Mouse (Mus musculus) embryo, embryonic 10 days (tissue): ENCODE measurements around the gene Gm10799.
"Not testable (repeated sequence)": the region's sequence is repeated elsewhere in the genome, so short reads cannot be mapped to it uniquely, and the experiment has no call there.

ENCODE experiments used
- DNase-seq: peaks from one replicate; pipeline ENCODE4 v3.0.0-alpha.2; 2015; ENCODE audit warnings: low spot score

Gene Gm10799

DNA sequence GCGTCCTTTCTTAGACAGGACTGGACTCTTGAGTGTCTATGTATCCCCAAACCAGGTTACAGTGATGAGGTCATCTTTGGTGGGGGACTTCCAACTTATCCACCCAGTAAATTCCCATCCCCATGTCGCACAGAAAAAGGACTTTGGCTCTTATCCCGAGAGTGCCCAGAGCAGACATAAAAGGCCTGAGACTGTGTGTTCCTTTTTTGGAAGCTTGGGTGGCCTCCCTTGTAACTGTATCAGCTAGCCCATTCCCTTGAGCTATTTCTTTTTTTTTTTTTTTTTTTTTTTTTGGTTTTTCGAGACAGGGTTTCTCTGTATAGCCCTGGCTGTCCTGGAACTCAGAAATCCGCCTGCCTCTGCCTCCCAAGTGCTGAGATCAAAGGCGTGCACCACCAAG lies 2.8 kb downstream of the Gm10799 start, which contains the start of gene Gm10912:
Gene Gm10912 (plus strand): TSS at position 301 of the 400 bp plus-strand sequence.
- DNase-seq = not testable (repeated sequence)

DNA sequence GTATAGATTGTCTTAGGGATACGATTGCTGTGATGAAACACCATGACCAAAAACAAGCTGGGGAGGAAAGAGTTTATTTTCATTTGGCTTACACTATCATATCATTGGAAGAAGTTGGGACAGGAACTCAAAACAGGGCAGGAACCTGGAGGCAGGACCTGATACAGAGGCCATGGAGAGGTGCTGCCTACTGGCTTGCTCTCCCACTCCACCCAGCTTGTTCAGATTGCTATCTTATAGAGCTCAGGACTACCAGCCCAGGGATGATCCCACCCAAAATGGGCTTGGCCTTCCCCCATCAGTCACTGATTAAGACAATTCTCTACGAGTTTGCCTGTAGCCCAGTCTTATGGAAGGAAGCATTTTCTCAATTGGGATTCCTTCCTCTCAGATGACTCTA lies 4.2 kb downstream of the Gm10799 start:
- no peak for DNase-seq

DNA sequence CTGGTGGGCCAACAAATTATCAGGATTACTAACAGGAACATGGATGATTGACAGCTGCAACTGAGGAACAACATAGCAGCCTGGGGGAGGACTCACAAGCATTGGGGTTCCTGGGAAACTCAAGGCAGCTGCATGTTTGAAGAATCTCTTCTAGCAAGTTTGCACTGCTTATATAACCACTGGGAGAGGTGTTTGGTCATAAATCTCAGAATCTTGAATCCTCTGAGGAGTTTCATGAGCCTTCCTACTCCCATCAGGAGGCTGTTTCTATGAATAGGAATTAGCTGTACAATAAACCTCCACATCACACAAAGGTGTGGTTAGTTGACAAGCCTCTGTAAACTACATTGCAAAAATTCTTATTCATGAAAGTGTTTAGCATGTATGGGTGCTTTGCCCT lies 5.7 kb downstream of the Gm10799 start:
- no peak for DNase-seq

DNA sequence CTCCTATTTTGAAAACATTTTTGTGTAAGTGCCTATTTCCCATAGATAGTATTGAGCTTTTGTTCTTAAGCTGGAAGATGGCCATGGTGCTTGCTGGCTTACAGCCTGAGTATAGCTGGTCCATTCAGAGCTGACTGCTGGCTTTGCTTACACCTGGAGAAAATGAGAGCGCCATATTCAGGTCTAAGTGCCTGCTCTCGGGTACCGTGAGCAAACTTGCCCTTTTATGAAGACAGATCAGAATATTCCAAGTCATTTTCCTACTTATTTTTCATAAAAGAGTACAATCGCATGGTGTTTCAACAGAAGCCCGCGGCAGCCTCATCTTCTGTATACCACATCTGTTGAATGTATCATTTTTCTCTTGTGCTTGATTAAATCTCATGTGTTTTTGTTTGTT lies 7.4 kb downstream of the Gm10799 start:
- no peak for DNase-seq

DNA sequence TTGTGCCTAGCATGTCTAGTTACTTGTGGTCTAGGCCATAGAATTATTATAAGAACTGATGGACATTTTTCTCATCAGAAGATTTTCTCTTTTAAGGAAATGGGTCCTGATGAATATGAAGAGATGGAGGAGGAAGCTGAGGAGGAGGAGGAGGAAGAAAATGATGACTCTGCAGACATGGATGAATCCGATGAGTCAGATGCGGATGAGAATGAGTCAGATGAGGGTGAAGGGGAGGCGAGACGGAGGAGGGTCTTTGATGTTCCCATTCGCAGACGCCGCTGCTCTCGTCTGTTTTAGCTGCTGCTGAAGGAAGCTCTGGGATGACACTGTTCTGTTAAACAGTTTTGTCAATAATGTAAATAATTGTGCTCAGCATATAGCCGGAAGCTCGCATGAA lies 8.6 kb downstream of the Gm10799 start:
- DNase-seq = no peak

DNA sequence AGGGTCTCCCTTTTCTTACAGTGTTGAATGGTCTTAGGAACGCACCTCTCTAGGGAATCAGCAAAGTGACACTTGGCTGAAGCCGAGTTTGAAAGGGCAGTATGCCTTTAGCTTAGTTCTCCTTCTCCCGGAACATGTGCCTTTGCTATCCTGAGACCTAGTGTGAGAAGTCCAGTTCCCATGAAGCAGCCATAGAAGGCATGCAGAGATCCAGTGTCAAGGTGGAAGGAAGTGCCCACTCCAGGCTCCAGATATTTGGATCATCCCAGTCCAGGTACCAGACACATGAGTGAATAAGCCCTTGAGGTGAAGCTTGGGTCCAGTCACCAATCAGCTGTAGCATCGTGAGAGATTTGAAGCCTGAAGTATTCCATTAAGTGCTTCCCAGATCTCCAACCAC lies 9.4 kb downstream of the Gm10799 start:
- DNase-seq = no peak

DNA sequence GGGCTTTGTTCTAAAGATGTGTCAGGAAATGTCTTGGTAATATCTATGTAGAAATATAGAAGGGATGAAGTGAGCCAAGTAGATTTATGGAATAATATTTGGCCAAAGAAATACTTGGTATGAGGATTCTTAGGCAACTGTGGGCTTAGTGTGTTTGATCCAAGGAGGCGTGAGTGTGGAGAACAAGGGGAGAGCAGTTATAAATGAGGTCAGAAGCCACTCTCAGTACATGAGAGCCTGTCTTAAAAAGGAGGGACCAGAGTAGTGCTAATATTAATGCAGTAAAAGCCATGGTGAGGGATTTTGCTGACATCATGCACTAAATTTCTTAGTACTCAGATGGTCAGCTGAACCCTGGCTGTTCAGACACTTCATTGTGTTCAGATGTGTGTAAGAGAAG lies 10.0 kb downstream of the Gm10799 start:
- DNase-seq = no peak

DNA sequence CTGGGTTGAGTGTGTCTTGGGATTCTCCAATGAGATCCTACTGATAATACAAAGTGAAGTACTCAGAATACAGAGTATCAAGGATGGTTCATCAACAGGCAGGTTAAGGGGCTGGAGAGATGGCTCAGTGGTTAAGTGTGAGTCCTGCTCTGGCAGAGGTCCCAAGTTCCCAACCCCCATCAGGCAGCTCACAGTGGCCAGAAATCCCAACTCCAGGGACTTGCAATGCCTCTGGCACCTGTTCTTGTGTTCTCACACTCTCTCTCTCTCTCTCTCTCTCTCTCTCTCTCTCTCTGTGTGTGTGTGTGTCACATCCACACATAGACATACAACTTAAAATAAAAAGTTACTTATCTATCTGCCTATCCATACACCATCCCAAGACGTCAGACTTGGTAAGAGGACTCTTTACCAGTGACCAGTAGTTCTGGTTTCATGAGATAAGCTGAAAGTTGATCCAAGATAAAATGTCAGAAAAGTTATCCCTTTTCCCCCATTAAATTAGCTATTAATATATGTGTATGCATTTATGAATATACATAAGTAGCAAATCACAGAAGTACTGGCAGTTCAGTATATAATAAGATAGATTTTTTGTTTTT lies 23.8 kb downstream of the Gm10799 start:
- no peak for DNase-seq

DNA sequence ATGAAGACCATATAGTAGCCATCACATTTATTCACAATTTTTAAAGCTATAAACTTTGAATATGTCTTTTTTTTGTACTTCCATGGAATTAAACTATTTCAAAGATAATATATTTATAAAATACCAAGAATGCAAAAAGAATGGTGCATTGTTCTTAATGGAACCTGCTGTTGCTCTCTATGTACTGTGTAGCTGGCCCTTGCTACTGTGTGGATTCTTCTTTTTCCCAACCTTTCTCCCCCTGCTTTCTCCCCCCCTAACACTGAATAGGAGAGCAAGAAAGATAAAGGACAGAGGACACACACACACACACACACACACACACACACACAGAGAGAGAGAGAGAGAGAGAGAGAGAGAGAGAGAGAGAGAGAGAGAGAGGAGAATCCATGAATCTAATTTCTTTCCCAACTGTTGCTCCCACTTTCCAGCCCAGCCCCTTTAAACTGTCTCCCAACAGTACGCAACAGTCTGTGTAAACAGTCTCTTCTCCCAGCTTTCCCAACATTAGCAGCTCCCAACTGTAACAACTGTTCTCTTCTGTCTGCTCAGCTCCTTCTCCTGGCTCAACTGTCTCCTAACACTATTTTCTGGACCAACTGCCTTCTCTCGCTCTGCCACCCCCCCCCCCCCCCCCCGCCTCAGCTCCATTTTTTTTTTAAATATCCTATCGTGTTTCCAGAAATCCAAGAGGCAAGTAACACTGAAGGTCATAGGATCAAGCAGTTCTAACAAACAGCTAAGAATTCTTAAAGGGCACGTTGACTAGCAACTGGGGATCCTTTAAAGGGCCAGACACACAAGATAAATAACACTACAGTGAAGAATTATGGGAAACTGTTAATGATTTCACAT lies 24.5 kb downstream of the Gm10799 start:
- no peak for DNase-seq

DNA sequence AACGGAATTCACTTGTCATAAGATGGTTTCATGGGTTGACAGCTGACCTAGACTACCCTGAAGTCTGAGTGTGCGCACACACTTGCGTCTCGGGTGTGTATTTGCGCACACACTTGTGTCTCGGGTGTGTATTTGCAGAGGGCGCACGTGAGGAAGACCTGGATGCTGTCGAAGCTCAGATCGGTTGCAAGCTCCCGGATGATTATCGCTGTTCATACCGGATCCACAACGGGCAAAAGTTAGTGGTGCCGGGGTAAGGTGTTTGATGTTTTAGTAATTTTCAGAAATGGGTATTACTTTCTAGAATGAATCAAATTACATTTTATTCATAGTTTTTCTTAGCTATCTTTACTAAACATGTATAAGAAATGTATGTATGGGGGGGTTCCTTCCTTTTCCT lies 25.6 kb downstream of the Gm10799 start:
- DNase-seq = no peak

DNA sequence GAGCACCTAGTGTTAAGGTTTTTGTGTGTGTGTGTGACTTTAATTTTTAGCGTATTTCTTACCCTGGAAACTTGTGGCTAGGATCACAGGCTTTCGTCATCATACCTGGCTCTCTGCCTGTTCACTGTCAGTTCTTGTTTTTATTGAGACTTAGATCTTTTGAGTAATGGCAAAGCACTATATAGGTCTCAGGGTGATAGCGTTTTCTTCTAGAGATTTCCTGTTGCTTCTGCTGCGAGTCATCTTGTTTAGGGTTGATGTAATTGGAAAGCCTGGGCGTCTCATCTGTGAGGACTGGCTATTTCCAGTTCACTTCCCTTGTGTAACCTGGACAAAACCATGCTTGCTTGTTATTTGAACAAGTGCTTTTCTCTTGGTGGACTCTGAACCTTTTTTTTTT lies 26.7 kb downstream of the Gm10799 start:
- DNase-seq = no peak

DNA sequence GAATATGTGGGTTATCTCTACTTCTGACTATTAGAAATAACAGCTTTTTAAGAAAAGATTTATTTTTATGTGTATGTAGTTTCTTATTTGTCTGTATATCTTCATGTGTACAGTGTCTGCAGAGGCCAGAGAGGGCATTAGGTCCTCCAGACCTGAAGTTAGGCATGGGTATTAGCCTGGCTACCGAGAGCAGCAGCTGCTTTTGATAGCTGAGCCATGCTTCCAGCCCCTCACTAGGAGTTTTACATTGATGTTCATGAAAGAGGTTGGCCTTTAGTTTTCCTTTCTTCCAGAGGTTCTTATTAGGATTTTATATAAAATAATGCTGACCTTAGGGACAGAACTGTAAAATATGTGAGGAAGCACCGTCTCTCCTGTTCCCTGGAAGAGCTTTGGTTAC lies 30.1 kb downstream of the Gm10799 start:
- no peak for DNase-seq

DNA sequence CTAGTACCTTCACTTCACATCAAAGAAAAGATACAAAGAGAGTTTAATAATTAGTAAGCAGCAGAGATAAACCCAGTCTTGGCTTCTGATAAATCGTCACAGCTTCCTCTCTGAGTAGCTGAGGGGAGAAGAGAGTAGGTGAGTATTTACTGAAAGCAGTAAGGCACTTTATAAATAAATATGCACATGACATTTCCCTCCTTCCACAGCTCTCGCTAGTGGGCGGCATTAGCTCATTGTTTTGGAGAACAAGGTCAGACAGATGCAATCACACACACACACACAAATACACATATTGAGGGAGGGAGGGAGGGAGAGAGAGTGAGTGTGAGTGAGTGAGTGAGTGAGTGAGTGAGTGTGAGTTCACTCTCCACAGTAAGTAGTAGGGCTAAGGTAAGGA lies 32.0 kb downstream of the Gm10799 start:
- DNase-seq = no peak

DNA sequence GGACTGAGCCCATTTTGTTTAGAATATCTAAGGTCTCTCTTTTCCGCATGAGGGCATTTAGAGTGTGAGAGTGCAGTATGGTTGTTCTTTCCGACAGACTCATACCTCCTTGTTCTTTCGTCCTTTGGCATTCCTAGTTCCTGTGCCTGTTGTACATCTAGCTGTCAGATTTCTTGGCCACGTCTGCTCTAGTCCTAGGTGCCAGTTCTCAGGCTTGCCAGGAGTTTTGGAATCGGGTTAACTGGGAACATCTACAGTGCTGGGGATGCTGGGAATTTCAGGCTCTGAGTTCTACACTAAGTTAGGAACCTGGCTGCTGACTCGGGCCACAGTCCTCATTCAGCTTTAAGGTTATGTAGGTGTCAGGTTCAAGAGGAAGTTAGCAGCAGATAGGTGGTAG lies 32.8 kb downstream of the Gm10799 start:
- no peak for DNase-seq

DNA sequence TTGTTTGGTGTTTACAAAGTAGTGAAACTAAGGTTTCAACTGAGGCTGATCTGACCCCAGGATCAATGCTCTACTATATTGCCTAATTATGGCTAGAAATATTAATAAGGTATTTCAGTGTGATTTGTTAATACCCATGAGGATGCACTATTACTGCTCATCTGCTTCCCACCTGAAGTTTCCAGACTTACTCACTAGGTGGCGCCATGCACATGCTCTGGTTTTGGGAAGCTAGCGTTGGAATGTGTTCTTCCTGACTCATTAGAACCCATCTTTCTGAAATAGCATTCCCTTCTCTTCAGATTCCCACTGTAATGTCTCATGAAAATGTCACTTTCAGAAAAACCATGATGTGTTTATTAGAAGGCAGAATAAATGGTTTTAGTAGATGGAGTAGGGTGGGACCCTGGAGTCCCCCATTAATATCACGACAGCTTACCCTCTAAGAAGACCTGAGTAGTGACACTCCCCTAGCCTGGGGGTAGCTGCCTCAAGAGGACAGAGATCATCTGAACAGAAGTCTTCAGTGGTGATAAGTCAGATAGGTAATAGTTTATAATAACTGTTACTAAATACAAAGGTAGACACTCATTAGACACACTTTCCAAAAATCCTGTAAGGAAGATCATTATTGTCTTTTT lies 33.4 kb downstream of the Gm10799 start:
- peak; percentile 84 for DNase-seq

DNA sequence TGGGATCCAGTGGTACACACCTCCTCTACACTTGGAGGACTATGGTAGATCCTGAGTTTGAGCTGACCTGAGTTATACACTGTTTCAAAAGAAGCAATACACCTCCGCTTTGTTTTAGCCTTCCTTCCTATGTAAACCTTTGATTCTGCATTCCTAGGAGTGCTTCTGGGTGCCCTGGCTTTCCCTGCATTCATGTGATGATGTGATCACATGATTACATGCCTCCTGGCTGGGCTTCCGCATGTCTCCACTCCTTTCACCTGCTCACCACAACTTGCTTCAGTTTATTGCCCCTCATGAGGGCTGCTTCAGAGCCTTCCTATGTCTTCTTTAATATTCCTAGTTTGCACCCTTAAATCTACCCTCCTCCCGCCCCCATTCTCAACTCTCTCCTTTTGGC lies 36.3 kb downstream of the Gm10799 start:
- no peak for DNase-seq

DNA sequence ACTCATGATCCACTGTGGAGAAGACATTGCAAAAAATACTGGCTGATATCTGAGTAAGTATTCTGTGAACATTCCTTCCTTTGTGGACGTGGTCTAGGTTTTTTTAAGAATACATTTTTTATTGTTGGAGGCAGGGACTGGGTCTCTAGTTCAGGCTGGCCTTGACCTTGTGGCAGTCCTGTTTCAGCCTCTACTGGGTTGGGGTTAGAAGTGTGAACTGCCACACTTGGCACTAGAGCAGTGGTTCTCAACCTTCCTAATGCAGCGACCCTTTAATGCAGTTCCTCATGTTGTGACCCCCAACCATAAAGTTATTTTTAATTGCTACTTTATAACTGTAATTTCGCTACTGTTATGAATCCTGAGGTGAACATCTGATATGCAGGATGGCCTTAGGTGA lies 38.0 kb downstream of the Gm10799 start:
- DNase-seq = no peak

DNA sequence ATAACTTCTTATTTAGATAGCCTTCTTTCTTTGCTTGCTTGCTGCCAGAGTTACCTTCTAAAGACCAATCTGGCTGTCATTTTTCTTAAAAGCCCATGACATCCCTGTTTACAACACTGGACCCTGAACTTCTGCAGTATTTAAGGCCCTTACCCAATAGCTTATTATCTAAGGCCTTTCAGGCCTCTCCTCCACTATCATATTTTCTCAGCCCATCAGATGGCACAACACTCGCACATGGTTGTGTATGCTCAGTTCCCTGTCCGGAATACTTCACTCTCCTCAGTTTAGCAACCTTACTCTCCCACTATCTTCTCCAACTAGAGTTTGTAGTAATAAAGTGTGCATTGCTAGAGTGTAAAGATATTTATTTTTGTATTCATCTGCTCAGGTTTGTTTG lies 39.3 kb downstream of the Gm10799 start:
- no peak for DNase-seq

DNA sequence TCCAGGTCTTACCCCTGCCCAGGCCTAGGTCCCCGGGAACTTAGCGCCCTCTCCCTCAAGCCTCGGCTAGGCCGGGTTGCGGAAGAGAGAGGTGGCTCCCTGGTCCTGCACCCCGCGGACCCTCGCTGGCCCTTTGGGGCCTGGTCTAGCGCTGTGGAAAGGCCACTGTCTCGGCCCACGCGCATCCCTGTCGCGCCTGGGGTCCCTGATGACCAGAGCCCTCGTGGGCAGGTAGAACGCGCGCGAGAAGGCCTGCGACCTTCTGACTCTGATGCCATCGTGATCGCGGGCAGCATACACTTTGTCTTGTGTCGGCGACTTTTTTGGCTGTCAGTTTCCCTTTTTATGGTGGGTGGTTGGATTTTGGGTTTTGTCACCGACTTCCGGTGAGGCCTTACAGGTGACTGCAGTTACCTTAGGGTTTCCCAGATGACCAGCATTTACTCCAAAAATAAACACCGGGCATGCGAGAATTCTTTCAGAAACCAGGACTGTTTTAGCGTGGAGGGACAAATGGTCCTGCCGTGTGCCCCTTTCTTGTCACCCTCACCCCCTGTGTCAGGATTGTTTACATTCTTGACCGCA lies 40.1 kb downstream of the Gm10799 start, which contains the start of gene 4931422A03Rik:
Gene 4931422A03Rik (minus strand): TSS at position 223 of the 585 bp plus-strand sequence.
- DNase-seq = peak; percentile 41

DNA sequence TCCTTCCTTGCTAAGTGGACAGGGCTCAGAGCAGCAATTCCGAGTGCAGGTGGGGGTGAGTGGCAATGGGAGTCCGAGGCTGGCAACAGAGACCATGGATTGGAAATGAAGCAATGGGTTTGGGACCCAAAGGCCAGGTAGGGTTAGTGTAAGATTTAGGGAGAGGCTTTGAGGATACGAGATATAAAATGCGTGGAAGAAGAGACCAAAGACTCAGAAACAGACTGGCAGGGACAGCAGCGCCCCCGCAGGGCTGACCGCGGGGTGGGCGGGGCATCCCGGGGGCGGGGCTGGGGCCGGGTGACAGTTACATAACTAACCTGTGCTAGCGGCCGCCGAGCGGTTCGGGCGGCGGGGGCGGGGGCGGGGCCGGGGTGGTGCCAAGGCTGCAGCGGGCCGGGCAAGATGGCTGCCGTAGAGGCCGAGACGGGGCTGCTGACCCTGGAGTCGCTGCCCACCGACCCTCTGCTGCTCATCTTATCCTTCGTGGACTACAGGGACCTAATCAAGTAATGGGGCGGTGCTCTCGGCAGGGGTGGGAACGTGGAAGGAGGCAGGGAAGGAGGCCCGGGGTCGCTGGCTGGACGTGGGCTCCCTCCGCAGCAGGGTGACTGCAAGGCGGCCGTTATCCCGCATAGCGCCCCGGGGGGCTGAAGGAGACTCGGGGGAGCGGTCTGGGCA lies 40.8 kb downstream of the Gm10799 start, which contains the start of gene Fbxo3:
Gene Fbxo3 (plus strand): TSS at position 264 of the 681 bp plus-strand sequence.
- DNase-seq = peak; percentile 77

DNA sequence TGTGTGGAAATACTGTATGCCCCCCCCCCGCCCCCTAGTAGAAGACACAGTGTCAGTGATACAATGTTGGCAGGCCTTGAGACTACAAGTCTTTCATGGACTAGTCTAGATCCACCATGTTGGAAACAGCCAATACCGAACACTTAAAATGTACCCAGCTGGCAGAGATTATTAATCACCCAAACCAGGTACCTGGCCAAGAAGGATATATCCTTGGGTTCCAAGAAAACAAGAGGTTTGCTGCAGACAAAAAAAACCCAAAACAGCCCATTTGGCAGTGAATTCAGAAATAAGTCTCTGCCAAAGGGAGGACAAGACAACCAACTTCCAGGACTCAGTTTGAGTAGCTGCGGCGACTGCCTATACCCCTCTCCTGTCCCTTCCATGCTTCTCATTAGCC lies 43.7 kb downstream of the Gm10799 start:
- DNase-seq = no peak

DNA sequence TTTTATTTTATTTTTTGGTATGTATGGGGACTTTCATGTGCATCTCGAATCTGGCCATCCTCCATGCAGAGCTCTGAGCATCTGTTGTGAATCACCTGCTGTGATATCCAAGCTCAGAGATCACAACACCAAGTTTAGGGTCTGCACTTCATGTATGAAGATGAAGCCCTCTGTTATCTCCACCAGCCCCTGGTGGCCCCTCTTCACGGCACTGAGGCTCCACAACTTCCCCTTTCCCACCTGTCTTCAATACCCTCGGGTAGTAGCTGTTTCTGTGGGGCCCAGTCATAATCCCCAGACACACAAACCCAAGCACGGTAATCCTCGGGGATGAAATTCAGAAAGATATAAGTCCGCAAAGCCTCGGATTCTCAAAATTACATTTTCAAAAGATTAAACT lies 45.3 kb downstream of the Gm10799 start:
- no peak for DNase-seq
